Mouse (Mus musculus): ENCODE data around the gene Cep57. TPM values are rescaled to one million over a fixed set of nuclear protein-coding genes. Genes with fewer than 3 reads are reported as not detected.
"Not testable (repeated sequence)": the region's sequence is repeated elsewhere in the genome, so short reads cannot be mapped to it uniquely, and the experiment has no call there.

The Cep57 gene
- polyA plus RNA-seq, 1 experiment, result 19.2 TPM

- no peak for TF ChIP-seq POLR2A (IDR thresholded peaks at IDR 0.05; ENCODE audit: extremely low read depth, insufficient read depth, low read length)
- no peak for TF ChIP-seq CTCF (IDR thresholded peaks at IDR 0.05; ENCODE audit: extremely low read depth, insufficient read depth, low read length)
- Histone ChIP-seq H3K4me3 (ENCODE audit: insufficient read depth, low read length) (no peak overlapping the region), H3K4me1 (ENCODE audit: control insufficient read depth, insufficient read depth, low read length) (no peaks in the 10 kb centered on the region), H3K27ac (ENCODE audit: insufficient read depth, low read length) (no peak overlapping the region)
Measured at GRCm38 (mm10) chr9:13807657-13808056, 19.2 kb downstream of the Cep57 start.

DNA sequence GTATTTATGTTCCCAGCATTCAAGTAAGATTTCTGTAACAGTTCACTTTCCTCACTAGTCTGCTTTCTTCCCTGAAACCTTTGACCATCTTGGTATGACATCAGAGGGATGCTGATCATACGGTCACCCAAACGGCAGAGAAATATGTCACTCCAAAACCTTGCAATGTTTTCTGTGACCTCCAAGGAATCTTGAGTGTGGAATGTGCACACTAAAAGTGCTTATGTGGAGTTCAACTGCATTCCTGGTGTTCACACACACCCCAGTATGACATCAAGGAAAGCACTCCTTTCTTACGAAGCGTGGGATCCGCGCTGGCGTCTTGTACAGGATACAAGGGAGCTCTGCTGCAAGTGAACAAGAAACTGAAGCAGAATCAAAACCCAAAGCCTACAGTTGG, 20.1 kb downstream of the Cep57 start:
- H3K4me3 ChIP-seq (ENCODE audit: insufficient read depth, low read length), result no peak overlapping the region
- H3K4me1 ChIP-seq (ENCODE audit: control insufficient read depth, insufficient read depth, low read length), result no peaks in the 10 kb centered on the region
- no peak overlapping the region for H3K27ac ChIP-seq (ENCODE audit: insufficient read depth, low read length)
- no peak for TF ChIP-seq POLR2A (IDR thresholded peaks at IDR 0.05; ENCODE audit: extremely low read depth, insufficient read depth, low read length)
- no peak for TF ChIP-seq CTCF (IDR thresholded peaks at IDR 0.05; ENCODE audit: extremely low read depth, insufficient read depth, low read length)

- H3K27ac ChIP-seq (ENCODE audit: insufficient read depth, low read length), result no peak overlapping the region
- no peak overlapping the region for H3K4me3 ChIP-seq (ENCODE audit: insufficient read depth, low read length)
- TF ChIP-seq CTCF (IDR thresholded peaks at IDR 0.05; ENCODE audit: extremely low read depth, insufficient read depth, low read length) (no peak), POLR2A (IDR thresholded peaks at IDR 0.05; ENCODE audit: extremely low read depth, insufficient read depth, low read length) (no peak)
- no peaks in the 10 kb centered on the region for H3K4me1 ChIP-seq (ENCODE audit: control insufficient read depth, insufficient read depth, low read length)
Measured at GRCm38 (mm10) chr9:13804480-13804879, 22.4 kb downstream of the Cep57 start.

GRCm38 (mm10) chr9:13794756-13795155, 32.2 kb downstream of the Cep57 start:
- no peaks in the 10 kb centered on the region for H3K4me1 ChIP-seq (ENCODE audit: control insufficient read depth, insufficient read depth, low read length)
- no peak for TF ChIP-seq POLR2A (IDR thresholded peaks at IDR 0.05; ENCODE audit: extremely low read depth, insufficient read depth, low read length)
- TF ChIP-seq CTCF (IDR thresholded peaks at IDR 0.05; ENCODE audit: extremely low read depth, insufficient read depth, low read length), result no peak
- H3K27ac ChIP-seq (ENCODE audit: insufficient read depth, low read length), result no peak overlapping the region
- no peak overlapping the region for H3K4me3 ChIP-seq (ENCODE audit: insufficient read depth, low read length)

DNA sequence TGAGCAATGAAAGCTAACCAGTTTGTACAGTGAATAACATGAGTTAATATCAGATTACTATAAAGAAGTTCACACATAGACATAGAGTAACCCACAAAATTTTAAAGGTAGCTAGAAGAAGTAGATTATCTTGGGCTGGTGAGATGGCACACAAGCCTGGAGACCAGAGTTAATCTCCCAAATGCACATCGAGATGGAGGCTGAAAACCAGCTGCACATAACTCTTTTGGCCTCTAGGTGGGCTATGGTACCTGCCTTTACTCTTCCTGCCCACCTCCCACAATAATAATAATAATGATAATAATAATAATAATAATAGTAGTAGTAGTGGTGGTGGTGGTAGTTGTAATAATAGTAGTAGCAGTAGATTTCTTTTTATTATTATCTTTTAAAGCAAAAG, 32.6 kb downstream of the Cep57 start:
- H3K27ac ChIP-seq (ENCODE audit: insufficient read depth, low read length), result no peak overlapping the region
- TF ChIP-seq POLR2A (IDR thresholded peaks at IDR 0.05; ENCODE audit: extremely low read depth, insufficient read depth, low read length), result no peak
- no peak for TF ChIP-seq CTCF (IDR thresholded peaks at IDR 0.05; ENCODE audit: extremely low read depth, insufficient read depth, low read length)
- no peaks in the 10 kb centered on the region for H3K4me1 ChIP-seq (ENCODE audit: control insufficient read depth, insufficient read depth, low read length)
- H3K4me3 ChIP-seq (ENCODE audit: insufficient read depth, low read length), result no peak overlapping the region

DNA sequence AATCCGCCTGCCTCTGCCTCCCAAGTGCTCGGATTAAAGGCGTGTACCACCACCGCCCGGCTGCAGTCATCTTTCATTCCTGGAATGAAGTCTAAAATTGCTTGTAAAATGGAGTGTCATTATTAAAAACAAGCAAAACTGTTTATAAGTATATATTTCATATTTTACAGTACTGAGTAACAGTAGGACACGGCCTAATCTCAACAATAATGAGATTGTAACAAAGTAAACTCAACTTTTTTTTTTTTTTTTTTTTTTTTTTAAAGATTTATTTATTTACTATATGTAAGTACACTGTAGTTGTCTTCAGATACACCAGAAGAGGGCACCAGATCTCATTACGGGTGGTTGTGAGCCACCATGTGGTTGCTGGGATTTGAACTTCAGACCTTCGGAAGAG, 36.0 kb downstream of the Cep57 start:
- not testable (repeated sequence) for H3K4me1 ChIP-seq (ENCODE audit: control insufficient read depth, insufficient read depth, low read length); H3K27ac ChIP-seq (ENCODE audit: insufficient read depth, low read length); H3K4me3 ChIP-seq (ENCODE audit: insufficient read depth, low read length)

- TF ChIP-seq POLR2A (IDR thresholded peaks at IDR 0.05; ENCODE audit: extremely low read depth, insufficient read depth, low read length), result no peak
- TF ChIP-seq CTCF (IDR thresholded peaks at IDR 0.05; ENCODE audit: extremely low read depth, insufficient read depth, low read length), result no peak
- Histone ChIP-seq H3K4me1 (ENCODE audit: control insufficient read depth, insufficient read depth, low read length) (no peaks in the 10 kb centered on the region; the same call in 1 of the 2 replicates), H3K4me3 (ENCODE audit: insufficient read depth, low read length) (no peak overlapping the region), H3K27ac (ENCODE audit: insufficient read depth, low read length) (no peak overlapping the region)
Measured at GRCm38 (mm10) chr9:13781985-13782384, 44.9 kb downstream of the Cep57 start.

DNA sequence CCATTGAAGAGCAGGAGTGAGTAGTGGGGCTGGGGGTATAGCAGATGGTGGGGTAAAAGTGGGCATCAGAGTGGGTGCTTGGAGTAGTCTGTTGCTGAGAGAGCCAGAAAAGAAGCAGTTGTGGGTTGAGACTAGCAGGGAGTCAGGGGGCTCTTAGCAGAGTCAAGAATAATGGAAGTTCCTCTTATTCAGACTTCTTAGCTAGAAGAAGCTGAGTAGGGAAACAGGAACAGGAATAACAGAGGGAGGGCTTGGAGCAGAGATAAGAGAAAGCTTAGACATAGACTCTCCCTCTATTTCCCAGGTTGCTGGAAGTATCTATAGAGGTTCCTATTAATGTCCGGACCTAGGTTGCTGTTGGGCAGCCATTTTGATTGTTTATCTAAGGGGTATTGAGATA, 52.2 kb downstream of the Cep57 start:
- Histone ChIP-seq H3K4me1 (ENCODE audit: control insufficient read depth, insufficient read depth, low read length) (peaks cover 2% of the 10 kb centered on the region; the same call in 1 of the 2 replicates), H3K27ac (ENCODE audit: insufficient read depth, low read length) (no peak overlapping the region), H3K4me3 (ENCODE audit: insufficient read depth, low read length) (no peak overlapping the region)
- TF ChIP-seq POLR2A (IDR thresholded peaks at IDR 0.05; ENCODE audit: extremely low read depth, insufficient read depth, low read length), result no peak
- no peak for TF ChIP-seq CTCF (IDR thresholded peaks at IDR 0.05; ENCODE audit: extremely low read depth, insufficient read depth, low read length)

DNA sequence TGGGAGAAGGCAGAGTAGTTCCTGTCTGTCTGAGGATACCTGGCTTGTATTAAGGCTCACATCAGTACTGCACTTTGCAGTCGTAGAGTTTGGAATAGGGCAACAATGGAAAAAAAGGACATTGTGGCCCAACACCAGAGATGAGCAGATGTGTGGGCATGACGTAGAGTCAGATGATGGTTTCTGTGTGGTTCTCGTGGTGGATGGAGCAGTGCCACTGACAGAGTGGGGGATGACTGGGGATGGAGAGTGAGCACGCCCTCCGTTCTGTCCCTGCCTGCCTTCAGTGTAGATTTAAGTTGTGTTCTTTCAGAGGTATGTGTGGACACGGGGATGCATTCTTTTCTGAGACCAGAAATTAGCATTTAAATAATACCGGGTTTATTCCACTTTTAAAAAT, 60.3 kb downstream of the Cep57 start:
- TF ChIP-seq POLR2A (IDR thresholded peaks at IDR 0.05; ENCODE audit: extremely low read depth, insufficient read depth, low read length), result peak; percentile 63
- no peak for TF ChIP-seq CTCF (IDR thresholded peaks at IDR 0.05; ENCODE audit: extremely low read depth, insufficient read depth, low read length)
- no peak overlapping the region for H3K4me3 ChIP-seq (ENCODE audit: insufficient read depth, low read length)
- no peaks in the 10 kb centered on the region; the same call in 1 of the 2 replicates for H3K4me1 ChIP-seq (ENCODE audit: control insufficient read depth, insufficient read depth, low read length)
- H3K27ac ChIP-seq (ENCODE audit: insufficient read depth, low read length), result no peak overlapping the region

- Histone ChIP-seq H3K4me3 (ENCODE audit: insufficient read depth, low read length) (0 out of 2 replicates have a peak overlapping the region, but pooled peaks have one; percentile 23), H3K27ac (ENCODE audit: insufficient read depth, low read length) (peak overlapping the region; percentile 92), H3K4me1 (ENCODE audit: control insufficient read depth, insufficient read depth, low read length) (no peaks in the 10 kb centered on the region; the same call in 1 of the 2 replicates)
- TF ChIP-seq CTCF (IDR thresholded peaks at IDR 0.05; ENCODE audit: extremely low read depth, insufficient read depth, low read length) (no peak), POLR2A (IDR thresholded peaks at IDR 0.05; ENCODE audit: extremely low read depth, insufficient read depth, low read length) (no peak)
Measured at GRCm38 (mm10) chr9:13765624-13766023, 61.3 kb downstream of the Cep57 start.

GRCm38 (mm10) chr9:13760430-13760829, 66.5 kb downstream of the Cep57 start:
- TF ChIP-seq CTCF (IDR thresholded peaks at IDR 0.05; ENCODE audit: extremely low read depth, insufficient read depth, low read length) (no peak), POLR2A (IDR thresholded peaks at IDR 0.05; ENCODE audit: extremely low read depth, insufficient read depth, low read length) (no peak)
- H3K27ac ChIP-seq (ENCODE audit: insufficient read depth, low read length), result no peak overlapping the region
- H3K4me1 ChIP-seq (ENCODE audit: control insufficient read depth, insufficient read depth, low read length), result no peaks in the 10 kb centered on the region; the same call in 1 of the 2 replicates
- H3K4me3 ChIP-seq (ENCODE audit: insufficient read depth, low read length), result no peak overlapping the region

Other genes starting within 250 kb of the Cep57 start
- 29.4 and 29.9 TPM in 2 replicates for gene Mtmr2, start 78.7 kb downstream of the Cep57 start, polyA plus RNA-seq (2012; rRNA removed)
- 20.8 and 22.2 TPM in 2 replicates for gene Fam76b, start 609 bp upstream of the Cep57 start, polyA plus RNA-seq (2012; rRNA removed)

Data from cortical plate, adult 2 months (tissue).